Mouse (Mus musculus) ES-Bruce4 (cell line): ENCODE results near the gene Cblb.

Experiments
- CTCF ChIP-seq: IDR thresholded peaks from one replicate; pipeline ENCODE4 v1.8.1; 2011; ENCODE audit warnings: low read depth, low read length
- POLR2A ChIP-seq: IDR thresholded peaks from one replicate; pipeline ENCODE4 v1.8.1; 2011; ENCODE audit warnings: low read length; ENCODE audit not compliant: insufficient read depth

GRCm38 (mm10) chr16:52051106-52051505 lies 20.1 kb downstream of the Cblb start:
- TF ChIP-seq CTCF (no peak), POLR2A (no peak)
